Mouse (Mus musculus): ENCODE data around the gene Nop14. TPM values are rescaled to one million over a fixed set of nuclear protein-coding genes. Genes with fewer than 3 reads are reported as not detected.
A peak's percentile ranks its signal among the peaks of the same experiment; 100 is the strongest.

Nop14 gene
- polyA plus RNA-seq (2014; fragmentation: Nextera tagmentation; extraction: Ambion mirVana), result 28.6 and 31.5 TPM in 2 replicates

GRCm38 (mm10) chr5:34659686-34660590, at the start of gene Nop14, which contains the start of gene Grk4:
Gene Nop14, minus strand, starts transcription at chr5:34660148.
Gene Grk4, plus strand, starts transcription at chr5:34660379.
- DNase-seq (ENCODE audit: low spot score) (peak; percentile 98), ATAC-seq (replicated peaks; ENCODE audit: low FRiP score, low TSS enrichment, low read depth) (peak; percentile 100)
- Histone ChIP-seq H3K4me3 (ENCODE audit: low read depth, low read length) (peak within 1 kb of the TSS; percentile 75), H3K36me3 (ENCODE audit: control insufficient read depth, insufficient read depth, low read length) (peaks cover 23% of the 10 kb centered on the region), H3K9ac (ENCODE audit: low read length) (peak within 1 kb of the TSS; percentile 69), H3K4me2 (ENCODE audit: low read length) (peak within 1 kb of the TSS; percentile 83), H3K4me1 (replicated peaks; ENCODE audit: control insufficient read depth, insufficient read depth, low read length) (peaks cover 10% of the 10 kb centered on the region; the same call in 1 of the 2 replicates), H3K27ac (ENCODE audit: low read depth) (peak within 1 kb of the TSS; percentile 80), H3K9me3 (ENCODE audit: control insufficient read depth, low read length) (no peaks in the 10 kb centered on the region), H3K27me3 (replicated peaks; ENCODE audit: control insufficient read depth, insufficient read depth, low read length) (no peaks in the 10 kb centered on the region)
- WGBS, result under 1% methylated on average over 60 of the region's 60 CpGs

DNA sequence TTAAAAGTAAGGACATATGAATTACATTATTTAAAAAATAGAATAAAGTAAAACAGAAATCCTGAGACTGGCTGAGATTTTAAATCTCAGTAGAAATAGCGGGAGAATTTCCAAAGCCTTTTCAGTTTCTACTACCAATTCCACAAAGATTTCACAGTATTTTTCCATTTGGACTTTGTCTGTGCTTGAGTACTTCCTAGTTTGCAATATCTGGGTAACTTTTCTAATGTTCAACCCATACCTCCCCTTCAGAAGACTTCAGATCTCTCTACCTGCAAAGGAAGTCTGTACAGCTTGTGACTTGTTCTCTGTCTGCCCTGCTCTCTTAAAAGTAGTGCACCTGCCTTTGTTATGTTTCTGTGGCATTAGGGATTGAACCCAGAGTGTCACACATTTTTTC, 48.5 kb upstream of the Nop14 start:
- ATAC-seq (replicated peaks; ENCODE audit: low FRiP score, low TSS enrichment, low read depth), result no peak
- Histone ChIP-seq H3K9ac (ENCODE audit: low read length) (no peak overlapping the region), H3K36me3 (ENCODE audit: control insufficient read depth, insufficient read depth, low read length) (no peaks in the 10 kb centered on the region), H3K9me3 (ENCODE audit: control insufficient read depth, low read length) (no peaks in the 10 kb centered on the region), H3K4me2 (ENCODE audit: low read length) (no peak overlapping the region), H3K27me3 (replicated peaks; ENCODE audit: control insufficient read depth, insufficient read depth, low read length) (no peaks in the 10 kb centered on the region), H3K4me1 (replicated peaks; ENCODE audit: control insufficient read depth, insufficient read depth, low read length) (no peaks in the 10 kb centered on the region), H3K4me3 (ENCODE audit: low read depth, low read length) (no peak overlapping the region), H3K27ac (ENCODE audit: low read depth) (no peak overlapping the region)
- no peak for DNase-seq (ENCODE audit: low spot score)
- WGBS, result 91% methylated on average over 1 of the region's 1 CpGs

GRCm38 (mm10) chr5:34695521-34695920, 35.6 kb upstream of the Nop14 start:
- WGBS, result 73% methylated on average over 5 of the region's 5 CpGs
- no peaks in the 10 kb centered on the region for H3K4me1 ChIP-seq (replicated peaks; ENCODE audit: control insufficient read depth, insufficient read depth, low read length)
- no peak overlapping the region for H3K4me3 ChIP-seq (ENCODE audit: low read depth, low read length)
- H3K27ac ChIP-seq (ENCODE audit: low read depth), result no peak overlapping the region
- H3K4me2 ChIP-seq (ENCODE audit: low read length), result no peak overlapping the region
- H3K36me3 ChIP-seq (ENCODE audit: control insufficient read depth, insufficient read depth, low read length), result no peaks in the 10 kb centered on the region
- DNase-seq (ENCODE audit: low spot score) (no peak), ATAC-seq (replicated peaks; ENCODE audit: low FRiP score, low TSS enrichment, low read depth) (no peak)
- H3K9ac ChIP-seq (ENCODE audit: low read length), result no peak overlapping the region
- no peaks in the 10 kb centered on the region for H3K9me3 ChIP-seq (ENCODE audit: control insufficient read depth, low read length)
- H3K27me3 ChIP-seq (replicated peaks; ENCODE audit: control insufficient read depth, insufficient read depth, low read length), result no peaks in the 10 kb centered on the region

- Histone ChIP-seq H3K27me3 (replicated peaks; ENCODE audit: control insufficient read depth, insufficient read depth, low read length) (no peaks in the 10 kb centered on the region), H3K4me1 (replicated peaks; ENCODE audit: control insufficient read depth, insufficient read depth, low read length) (no peaks in the 10 kb centered on the region), H3K4me3 (ENCODE audit: low read depth, low read length) (no peak overlapping the region), H3K36me3 (ENCODE audit: control insufficient read depth, insufficient read depth, low read length) (no peaks in the 10 kb centered on the region), H3K9me3 (ENCODE audit: control insufficient read depth, low read length) (no peaks in the 10 kb centered on the region), H3K27ac (ENCODE audit: low read depth) (no peak overlapping the region), H3K4me2 (ENCODE audit: low read length) (no peak overlapping the region), H3K9ac (ENCODE audit: low read length) (no peak overlapping the region)
- WGBS, result 70% methylated on average over 2 of the region's 2 CpGs
- no peak for DNase-seq (ENCODE audit: low spot score)
- no peak for ATAC-seq (replicated peaks; ENCODE audit: low FRiP score, low TSS enrichment, low read depth)
Observed at GRCm38 (mm10) chr5:34692782-34693181, 32.8 kb upstream of the Nop14 start.

GRCm38 (mm10) chr5:34689868-34690267, 29.9 kb upstream of the Nop14 start:
- Histone ChIP-seq H3K4me3 (ENCODE audit: low read depth, low read length) (no peak overlapping the region), H3K36me3 (ENCODE audit: control insufficient read depth, insufficient read depth, low read length) (no peaks in the 10 kb centered on the region), H3K27ac (ENCODE audit: low read depth) (no peak overlapping the region), H3K9me3 (ENCODE audit: control insufficient read depth, low read length) (no peaks in the 10 kb centered on the region), H3K27me3 (replicated peaks; ENCODE audit: control insufficient read depth, insufficient read depth, low read length) (no peaks in the 10 kb centered on the region), H3K4me1 (replicated peaks; ENCODE audit: control insufficient read depth, insufficient read depth, low read length) (no peaks in the 10 kb centered on the region), H3K9ac (ENCODE audit: low read length) (no peak overlapping the region), H3K4me2 (ENCODE audit: low read length) (no peak overlapping the region)
- WGBS, result 97% methylated on average over 1 of the region's 1 CpGs
- no peak for ATAC-seq (replicated peaks; ENCODE audit: low FRiP score, low TSS enrichment, low read depth)
- DNase-seq (ENCODE audit: low spot score), result no peak

- no peak overlapping the region for H3K4me2 ChIP-seq (ENCODE audit: low read length)
- 0 out of 2 replicates have a peak, but pooled peaks cover 3% of the 10 kb centered on the region for H3K36me3 ChIP-seq (ENCODE audit: control insufficient read depth, insufficient read depth, low read length)
- DNase-seq (ENCODE audit: low spot score), result no peak
- H3K9me3 ChIP-seq (ENCODE audit: control insufficient read depth, low read length), result no peaks in the 10 kb centered on the region
- no peaks in the 10 kb centered on the region for H3K4me1 ChIP-seq (replicated peaks; ENCODE audit: control insufficient read depth, insufficient read depth, low read length)
- 83% methylated on average over 4 of the region's 4 CpGs for WGBS
- no peak overlapping the region for H3K9ac ChIP-seq (ENCODE audit: low read length)
- H3K27ac ChIP-seq (ENCODE audit: low read depth), result no peak overlapping the region
- H3K27me3 ChIP-seq (replicated peaks; ENCODE audit: control insufficient read depth, insufficient read depth, low read length), result no peaks in the 10 kb centered on the region
- no peak for ATAC-seq (replicated peaks; ENCODE audit: low FRiP score, low TSS enrichment, low read depth)
- no peak overlapping the region for H3K4me3 ChIP-seq (ENCODE audit: low read depth, low read length)
Observed at GRCm38 (mm10) chr5:34670280-34670679, 10.3 kb upstream of the Nop14 start.

DNA sequence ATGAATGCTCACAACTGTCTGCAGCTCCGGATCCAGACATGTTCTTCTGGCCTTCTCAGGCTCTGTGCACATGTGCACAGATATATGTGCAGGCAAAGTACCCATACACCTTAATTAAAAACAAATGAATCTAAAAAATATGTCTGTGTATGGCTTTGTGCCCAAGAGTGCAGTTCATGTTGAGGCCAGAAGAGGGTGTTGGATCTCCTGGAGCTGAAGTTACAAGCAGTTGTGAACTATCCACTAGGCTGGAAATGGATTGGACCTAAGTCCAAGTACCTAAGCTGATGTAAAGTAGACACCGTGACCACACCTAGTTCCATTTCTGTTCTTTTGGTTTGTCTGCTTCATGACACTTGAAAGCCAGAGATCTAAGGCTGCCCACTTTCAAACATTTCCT, 9.5 kb upstream of the Nop14 start:
- no peak overlapping the region for H3K27ac ChIP-seq (ENCODE audit: low read depth)
- no peak overlapping the region for H3K4me2 ChIP-seq (ENCODE audit: low read length)
- H3K36me3 ChIP-seq (ENCODE audit: control insufficient read depth, insufficient read depth, low read length), result 0 out of 2 replicates have a peak, but pooled peaks cover 3% of the 10 kb centered on the region
- no peaks in the 10 kb centered on the region for H3K9me3 ChIP-seq (ENCODE audit: control insufficient read depth, low read length)
- no peak for DNase-seq (ENCODE audit: low spot score)
- no peak for ATAC-seq (replicated peaks; ENCODE audit: low FRiP score, low TSS enrichment, low read depth)
- WGBS, result 84% methylated on average over 2 of the region's 2 CpGs
- H3K4me1 ChIP-seq (replicated peaks; ENCODE audit: control insufficient read depth, insufficient read depth, low read length), result no peaks in the 10 kb centered on the region
- H3K4me3 ChIP-seq (ENCODE audit: low read depth, low read length), result no peak overlapping the region
- H3K9ac ChIP-seq (ENCODE audit: low read length), result no peak overlapping the region
- no peaks in the 10 kb centered on the region for H3K27me3 ChIP-seq (replicated peaks; ENCODE audit: control insufficient read depth, insufficient read depth, low read length)

GRCm38 (mm10) chr5:34663231-34663630, 3.3 kb upstream of the Nop14 start:
- Histone ChIP-seq H3K4me3 (ENCODE audit: low read depth, low read length) (no peak overlapping the region), H3K4me1 (replicated peaks; ENCODE audit: control insufficient read depth, insufficient read depth, low read length) (peaks cover 10% of the 10 kb centered on the region; the same call in 1 of the 2 replicates), H3K27me3 (replicated peaks; ENCODE audit: control insufficient read depth, insufficient read depth, low read length) (no peaks in the 10 kb centered on the region), H3K9me3 (ENCODE audit: control insufficient read depth, low read length) (no peaks in the 10 kb centered on the region), H3K27ac (ENCODE audit: low read depth) (no peak overlapping the region), H3K9ac (ENCODE audit: low read length) (no peak overlapping the region), H3K36me3 (ENCODE audit: control insufficient read depth, insufficient read depth, low read length) (no peaks in the 10 kb centered on the region), H3K4me2 (ENCODE audit: low read length) (no peak overlapping the region)
- no peak for DNase-seq (ENCODE audit: low spot score)
- no peak for ATAC-seq (replicated peaks; ENCODE audit: low FRiP score, low TSS enrichment, low read depth)
- 84% methylated on average over 2 of the region's 2 CpGs for WGBS

All from intestine, embryonic 14.5 days (tissue).